Mouse (Mus musculus) megakaryocyte progenitor cell, adult 5-6 weeks (primary cell): Measurements from ENCODE around the gene Igf1r. TPM values are rescaled to one million over a fixed set of nuclear protein-coding genes. Genes with fewer than 3 reads are reported as not detected.

ENCODE experiments used
- ATAC-seq: replicated peaks from 2 replicates; pipeline ENCODE4 v1.8.0; 2016; ENCODE audit warnings: mild to moderate bottlenecking, moderate TSS enrichment, inconsistent platforms; ENCODE audit not compliant: poor library complexity
- total RNA-seq, 2 experiments: library from RNA; stranded (forward) in 1 of 2; stranded (reverse) in 1 of 2; fragments of 157-497, 149-512 nt in 1 of 2; fragments of 200-1000 nt in 1 of 2; gene quantifications; 2 replicates each; pipeline versions ENCODE4 v1.2.3 to v1.2.4; 2015 to 2017

Igf1r gene
- total RNA-seq, 2 experiments from 2014 or later = 25.0 to 50.3 TPM

DNA sequence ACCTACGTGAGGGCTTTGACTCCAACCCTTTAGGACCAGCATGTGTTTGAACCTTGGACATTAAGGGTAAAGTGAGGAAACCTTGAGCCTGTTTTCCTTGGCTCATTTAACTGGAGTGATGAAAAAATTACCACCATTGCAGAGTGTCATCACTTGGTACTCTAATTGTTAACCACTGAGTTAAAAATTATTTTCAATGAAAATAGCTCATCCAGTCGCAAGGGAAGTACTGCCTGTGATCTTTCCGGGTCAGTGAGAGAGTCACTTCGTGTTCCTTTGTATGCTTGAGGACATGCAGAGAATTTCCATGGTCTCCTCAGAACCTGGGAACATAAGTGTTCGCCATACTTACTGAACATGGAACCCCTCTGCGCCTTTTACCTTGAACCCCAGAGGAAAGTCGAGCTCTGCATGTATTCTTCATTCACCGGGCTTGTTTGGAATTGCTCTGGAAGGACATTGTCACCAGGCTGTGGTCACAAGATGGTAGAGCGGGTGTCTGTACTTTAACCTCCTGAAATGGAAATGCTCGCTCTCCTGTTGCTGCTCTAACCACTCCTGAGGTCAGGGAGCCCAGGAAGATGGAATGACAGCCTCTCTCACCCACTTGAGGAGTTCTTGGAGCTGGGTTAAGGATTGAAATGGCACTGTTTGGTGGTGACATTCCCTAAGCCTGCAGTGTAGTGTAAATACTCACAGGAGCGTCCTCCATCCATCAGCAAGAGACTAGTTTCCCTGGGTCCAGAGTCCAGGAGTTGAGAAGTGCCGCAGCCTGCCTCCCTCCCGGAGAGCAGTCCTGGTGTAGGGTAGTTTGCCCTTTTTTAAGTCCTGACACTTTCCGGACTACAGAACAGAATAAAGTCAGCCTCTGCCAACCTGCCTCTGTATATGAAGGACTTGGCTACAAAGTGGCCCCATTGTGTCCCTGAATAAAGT lies 120.2 kb downstream of the Igf1r start:
- ATAC-seq = no peak

GRCm38 (mm10) chr7:68073460-68073806 lies 120.8 kb downstream of the Igf1r start:
- peak; percentile 29; the same call in 1 of the 2 replicates for ATAC-seq

DNA sequence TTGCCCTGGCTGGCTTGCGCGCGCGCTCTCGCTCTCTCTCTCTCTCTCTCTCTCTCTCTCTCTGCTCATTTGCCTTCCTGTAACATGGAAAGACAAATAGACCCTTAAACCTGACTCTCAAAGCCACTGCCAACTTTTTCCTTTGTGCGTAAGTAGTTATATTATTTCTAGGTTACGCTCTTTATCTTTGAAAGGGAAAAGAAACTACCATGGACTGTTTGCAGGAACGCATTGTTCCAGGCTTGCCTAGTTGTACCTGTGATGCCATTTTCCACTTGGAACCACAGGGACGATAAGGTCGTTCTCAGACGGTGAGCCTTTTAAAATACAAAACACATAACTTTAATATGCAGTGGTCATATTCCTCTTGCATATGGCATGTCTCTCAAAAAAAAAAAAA lies 122.1 kb downstream of the Igf1r start:
- no peak for ATAC-seq

GRCm38 (mm10) chr7:68075401-68075800 lies 122.8 kb downstream of the Igf1r start:
- no peak for ATAC-seq

- no peak for ATAC-seq
Measured at GRCm38 (mm10) chr7:68080122-68080845, 127.7 kb downstream of the Igf1r start.

DNA sequence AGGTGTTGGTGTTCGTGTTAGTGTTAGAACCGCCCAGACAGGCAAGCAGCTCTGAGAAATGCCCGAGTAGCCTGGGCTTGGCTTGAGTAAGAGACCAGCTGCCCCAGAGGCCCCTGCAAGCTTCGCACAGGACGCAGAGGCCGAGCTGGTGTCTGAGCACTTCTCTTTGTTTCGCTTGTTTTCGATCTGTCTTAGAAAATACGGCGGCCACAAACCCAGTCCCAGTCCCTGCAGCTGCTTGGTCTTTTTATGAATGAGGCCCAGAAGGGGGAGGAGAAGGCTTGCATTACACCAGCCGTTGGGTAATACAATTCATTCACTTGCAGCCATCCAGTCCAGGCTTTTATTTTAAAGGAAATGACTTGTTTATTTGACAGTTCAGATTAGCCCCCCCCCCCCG lies 132.7 kb downstream of the Igf1r start:
- ATAC-seq = peak; percentile 49

DNA sequence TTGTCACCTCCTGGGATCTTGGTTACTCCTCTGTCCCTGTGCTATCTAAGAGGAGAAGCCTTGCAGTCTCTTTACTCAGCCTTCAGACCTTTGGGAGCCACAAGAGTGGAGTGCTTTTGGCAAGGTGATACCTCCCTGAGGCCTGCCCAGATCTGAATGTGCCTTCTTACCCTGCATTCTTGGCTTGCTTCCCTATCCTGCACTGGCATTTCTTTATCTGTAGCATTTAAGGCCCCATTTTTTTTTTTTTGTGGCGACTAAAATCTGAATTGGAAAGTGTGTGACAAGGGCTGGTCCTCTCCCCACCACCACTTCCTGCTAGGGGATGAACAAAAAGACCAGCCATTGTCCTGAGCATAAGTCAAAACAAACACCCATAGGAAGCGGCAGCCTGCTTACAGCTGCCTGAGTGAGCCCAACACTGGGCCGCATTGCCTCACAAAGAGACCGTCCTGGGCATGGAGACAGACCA lies 133.3 kb downstream of the Igf1r start:
- peak; percentile 47 for ATAC-seq

DNA sequence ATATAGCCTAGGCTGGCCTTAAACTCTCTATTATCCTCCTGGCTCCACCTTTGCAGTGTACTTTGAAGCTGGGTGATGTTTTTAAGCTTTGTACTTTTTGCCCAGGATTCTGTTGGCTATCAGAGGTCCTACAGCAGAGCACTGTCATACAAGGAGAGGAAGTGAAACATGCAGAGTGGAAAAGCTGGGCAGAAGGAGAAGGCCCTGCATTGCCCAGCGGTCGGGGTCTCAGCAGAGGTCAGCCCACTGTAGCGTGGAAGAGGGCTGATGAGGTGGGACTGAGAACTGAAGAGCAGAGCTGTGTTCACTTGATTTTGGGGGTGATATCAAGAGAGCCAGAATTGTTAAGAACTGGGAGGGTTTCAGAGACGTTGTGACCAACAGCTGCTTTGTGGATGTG lies 134.9 kb downstream of the Igf1r start:
- peak; percentile 41 for ATAC-seq

- no peak for ATAC-seq
Measured at GRCm38 (mm10) chr7:68088825-68089224, 136.2 kb downstream of the Igf1r start.

- ATAC-seq = peak; percentile 29
Measured at GRCm38 (mm10) chr7:68089725-68090124, 137.1 kb downstream of the Igf1r start.

DNA sequence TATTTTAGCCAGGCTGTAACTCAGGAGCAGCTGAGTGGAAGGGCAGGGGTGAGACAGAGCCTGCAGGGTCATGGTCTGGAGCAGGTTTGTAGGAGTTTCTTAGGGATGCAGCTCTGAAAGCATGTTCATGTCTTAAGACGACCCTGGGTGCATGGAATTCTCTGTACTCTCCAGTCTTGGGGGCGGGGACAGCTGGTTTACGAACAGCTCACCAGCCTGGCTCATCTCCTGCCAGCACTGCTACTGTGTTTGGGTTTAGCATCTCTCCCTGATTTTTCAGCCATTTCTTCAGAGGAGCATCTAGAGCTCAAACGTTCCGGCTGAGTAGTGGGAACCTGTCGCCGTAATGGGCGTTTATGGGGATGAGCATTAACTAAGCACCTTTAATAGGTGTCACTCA lies 137.9 kb downstream of the Igf1r start:
- no peak for ATAC-seq

- ATAC-seq = peak; percentile 63
Measured at GRCm38 (mm10) chr7:68092304-68092978, 139.8 kb downstream of the Igf1r start.

- ATAC-seq = peak; percentile 40; the same call in 1 of the 2 replicates
Measured at GRCm38 (mm10) chr7:68093817-68094216, 141.2 kb downstream of the Igf1r start.

DNA sequence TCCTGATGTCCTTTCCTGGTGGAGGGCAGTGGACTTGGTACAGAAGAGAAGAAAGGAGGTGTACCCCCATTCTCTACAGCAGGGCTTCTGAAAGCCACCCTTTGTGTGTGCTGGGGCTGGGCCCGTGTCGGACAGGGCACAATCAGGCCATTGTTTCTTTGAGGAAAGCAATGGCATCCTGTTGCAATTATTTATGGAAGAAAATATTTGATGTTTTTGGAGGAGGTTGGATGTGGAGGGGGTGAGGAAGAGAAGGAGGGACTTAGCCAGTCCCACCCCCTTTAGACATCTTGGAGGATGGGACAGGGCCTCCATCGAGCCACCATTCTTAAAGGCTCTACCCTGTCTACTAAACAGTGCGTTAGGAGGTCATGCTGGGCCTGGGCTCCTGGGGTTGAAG lies 142.9 kb downstream of the Igf1r start:
- ATAC-seq = no peak

GRCm38 (mm10) chr7:68096411-68096810 lies 143.8 kb downstream of the Igf1r start:
- ATAC-seq = no peak

DNA sequence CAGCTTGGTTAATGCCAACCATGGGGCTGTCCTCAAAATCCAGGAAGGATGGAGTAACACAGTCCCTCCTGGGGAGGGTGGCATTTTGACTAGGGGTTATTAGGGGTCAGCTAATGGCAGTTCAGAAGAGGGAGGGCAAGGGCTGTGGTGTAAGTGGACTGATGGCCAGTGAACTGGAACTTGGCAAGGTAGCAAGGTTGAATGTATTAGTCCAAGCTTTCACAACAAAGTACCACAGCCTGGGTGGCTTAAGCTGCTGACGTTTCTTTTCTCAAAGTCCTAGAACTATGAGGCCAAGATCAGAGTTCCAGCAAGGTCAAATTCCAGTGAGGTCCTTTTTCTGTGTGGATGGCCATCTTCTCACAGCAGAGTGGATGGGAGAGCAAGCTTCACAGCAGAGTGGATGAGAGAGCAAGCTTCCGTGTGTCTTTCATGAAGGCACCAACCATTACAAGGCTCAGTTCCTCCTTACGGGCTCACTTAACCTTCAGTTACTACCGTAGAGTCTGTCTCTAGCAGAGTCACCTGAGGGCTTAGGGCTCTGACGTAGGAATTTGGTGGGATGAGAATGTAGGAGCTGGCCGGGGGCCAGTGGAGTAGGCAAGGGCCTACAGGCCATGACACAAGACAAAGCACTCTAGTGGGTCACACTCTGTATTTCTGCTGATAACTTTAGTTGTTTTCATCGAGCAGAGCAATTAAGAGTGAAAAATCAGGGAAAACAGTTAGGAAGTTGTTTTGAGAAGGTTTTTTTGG lies 144.6 kb downstream of the Igf1r start:
- no peak for ATAC-seq

GRCm38 (mm10) chr7:68098098-68098497 lies 145.5 kb downstream of the Igf1r start:
- ATAC-seq = no peak

- no peak for ATAC-seq
Measured at GRCm38 (mm10) chr7:68100388-68100787, 147.8 kb downstream of the Igf1r start.

DNA sequence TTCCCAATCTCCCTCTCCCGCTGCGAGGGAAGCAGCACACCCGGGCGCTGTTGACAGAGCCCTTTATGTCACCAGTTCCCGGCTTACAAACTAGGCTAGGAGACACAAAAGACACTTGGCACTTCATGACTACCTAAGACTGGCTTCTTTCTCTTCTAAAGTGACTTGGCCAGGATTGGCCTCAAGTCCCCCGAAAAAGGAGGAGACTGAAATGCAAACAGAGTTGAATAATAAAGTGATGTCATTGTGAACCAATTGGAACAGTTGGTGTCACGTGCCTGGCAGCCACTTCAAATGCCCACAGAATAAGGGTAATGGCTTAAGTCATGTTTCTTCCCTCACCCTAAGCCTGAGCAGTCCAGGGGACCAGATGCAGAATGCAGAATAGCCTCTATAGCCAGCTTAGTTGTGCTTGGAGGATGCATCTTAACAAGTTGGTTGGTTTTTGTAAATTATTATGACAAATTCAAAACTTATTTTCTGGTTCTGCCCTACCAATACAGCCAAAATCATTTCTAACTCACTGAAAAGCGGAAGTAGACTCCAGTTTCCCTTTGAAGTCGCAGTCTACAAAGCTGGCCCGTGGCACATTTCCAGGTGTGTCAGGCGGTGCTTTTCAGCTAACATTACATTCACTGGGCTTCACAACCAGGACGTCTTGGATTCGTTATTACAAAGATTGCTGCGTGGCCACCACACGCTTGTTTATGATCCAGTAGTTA lies 150.0 kb downstream of the Igf1r start:
- ATAC-seq = peak; percentile 66

DNA sequence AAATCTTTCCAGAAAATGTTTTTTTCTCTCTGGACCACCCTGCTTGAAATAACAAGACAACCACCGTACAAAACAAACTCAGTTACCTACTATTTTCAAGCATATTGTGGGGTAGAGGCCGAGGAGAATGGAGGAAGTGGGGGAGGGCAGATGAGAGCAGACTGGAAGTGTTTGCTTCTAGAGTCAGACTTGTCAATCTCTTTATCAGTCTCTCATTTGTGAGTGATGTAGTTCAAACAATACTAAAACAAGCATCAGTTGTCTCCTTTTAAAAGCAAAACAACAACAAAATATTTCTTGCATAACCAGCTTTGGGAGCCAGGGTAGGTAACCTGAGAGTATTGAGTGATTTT lies 150.5 kb downstream of the Igf1r start:
- ATAC-seq = 0 out of 2 replicates have a peak, but pooled peaks have one; percentile 14
